Mouse (Mus musculus): ENCODE measurements around the gene Paqr7.

Paqr7 gene

DNA sequence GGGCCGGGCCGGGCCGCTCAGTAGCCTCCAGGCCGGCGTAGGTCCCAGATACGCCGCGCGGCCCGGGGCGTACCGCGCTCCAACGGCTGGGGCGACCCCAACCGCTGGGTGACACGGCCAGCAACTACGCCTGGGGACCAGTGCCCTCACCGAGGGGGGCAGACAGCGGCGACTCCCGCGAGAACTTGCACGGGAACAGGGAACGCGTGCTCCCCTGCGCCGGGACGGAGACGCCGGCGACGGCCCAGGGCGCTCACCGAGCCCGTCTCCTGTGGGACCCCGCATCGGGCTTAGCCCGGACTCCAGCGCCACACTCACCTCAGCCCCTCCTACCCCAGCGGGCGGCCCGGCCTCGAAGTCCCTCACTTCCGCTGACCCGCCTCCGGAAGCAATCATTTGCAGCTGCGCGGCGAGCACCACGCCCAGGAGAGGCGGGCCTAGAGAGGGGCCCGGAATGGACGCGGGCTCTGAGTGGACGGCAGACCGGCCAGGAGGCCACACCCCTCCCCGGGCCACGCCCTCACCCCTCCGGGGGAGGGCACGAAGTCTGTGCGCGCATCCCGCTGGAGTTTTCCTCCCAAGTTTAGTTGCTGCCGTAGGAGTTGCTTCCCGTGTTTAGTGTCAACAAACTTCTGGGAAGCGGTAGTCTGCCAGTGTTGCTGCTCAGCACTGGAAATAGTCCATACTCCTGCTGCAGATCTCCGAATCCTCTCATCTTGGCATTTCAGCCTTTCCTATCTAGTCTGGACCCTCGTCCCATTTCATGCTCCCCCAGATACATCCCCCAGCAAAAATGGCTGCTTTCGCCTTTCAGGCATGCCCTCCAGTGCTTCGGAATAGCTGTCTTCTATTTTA, 38.7 kb downstream of the Paqr7 start, which contains the start of gene Mtfr1l:
TSS of gene Mtfr1l (minus strand) at position 456 of the 855 bp plus-strand sequence.
- peak; percentile 96 for DNase-seq (ENCODE audit: low read depth, low spot score)

DNA sequence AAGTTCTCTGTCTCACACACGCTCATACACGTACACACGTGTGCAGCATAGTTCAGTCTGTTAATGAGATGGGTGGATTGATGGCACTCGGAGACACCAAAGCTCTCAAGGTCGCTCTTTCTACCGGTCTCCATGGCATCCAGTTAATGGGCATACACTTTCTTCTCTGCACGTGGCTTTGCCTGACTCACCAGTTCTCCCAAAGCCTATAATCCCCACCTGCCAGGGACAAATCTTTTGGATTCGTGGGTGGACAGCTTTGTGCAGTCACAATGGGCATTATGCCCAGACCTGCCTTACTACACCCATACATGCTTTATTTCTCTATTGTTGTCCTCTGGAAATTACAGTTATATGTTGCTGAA, 39.3 kb downstream of the Paqr7 start:
- no peak for DNase-seq (ENCODE audit: low read depth, low spot score)

DNA sequence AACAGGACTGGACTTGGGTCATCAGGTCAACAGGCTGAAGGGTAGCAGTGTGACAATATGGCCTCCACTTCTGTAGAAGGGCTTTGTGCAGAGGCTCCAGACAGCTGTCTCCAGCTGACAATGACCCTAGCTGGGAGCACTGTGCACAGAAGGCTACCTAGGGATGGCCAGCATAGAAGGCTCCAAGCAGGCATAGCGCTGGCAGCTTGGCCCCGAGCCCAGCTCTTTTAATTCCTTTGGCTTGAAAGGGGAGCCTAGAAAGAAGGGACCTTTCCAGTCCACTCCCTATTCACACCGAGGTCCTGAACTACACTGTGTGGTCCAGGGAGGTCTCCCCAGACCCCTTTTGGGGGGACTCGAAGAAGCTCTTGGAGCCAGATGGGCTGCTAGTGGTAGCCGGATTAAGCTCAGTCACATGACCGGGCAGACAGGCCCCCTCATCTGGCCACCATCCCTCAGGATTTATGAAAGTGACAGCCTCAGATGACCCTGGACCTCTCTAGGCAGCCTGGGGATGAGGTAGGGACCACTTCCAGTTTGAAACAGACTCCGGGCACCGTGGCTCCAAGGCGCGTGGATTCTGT, 42.6 kb downstream of the Paqr7 start:
- DNase-seq (ENCODE audit: low read depth, low spot score), result no peak

DNA sequence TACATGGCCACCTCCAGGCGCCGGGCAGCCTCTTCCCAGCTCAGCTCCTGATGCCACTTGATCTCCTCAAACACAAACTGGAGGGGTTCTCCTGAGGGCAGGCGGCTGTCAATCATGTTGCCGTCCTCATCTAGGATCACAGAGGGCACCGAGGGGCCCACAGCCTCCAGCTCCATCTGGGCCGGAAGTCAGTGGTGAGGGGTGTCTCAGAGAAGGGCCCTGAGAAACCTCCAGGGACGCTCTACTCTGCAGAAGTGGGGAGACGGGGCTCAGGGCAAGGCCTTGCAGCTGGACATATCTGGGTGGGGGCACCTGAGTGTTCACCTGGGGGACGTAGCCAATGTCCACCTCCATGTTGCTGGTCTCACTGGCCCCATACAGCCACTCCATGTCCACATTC, 46.2 kb downstream of the Paqr7 start:
- DNase-seq (ENCODE audit: low read depth, low spot score), result no peak

DNA sequence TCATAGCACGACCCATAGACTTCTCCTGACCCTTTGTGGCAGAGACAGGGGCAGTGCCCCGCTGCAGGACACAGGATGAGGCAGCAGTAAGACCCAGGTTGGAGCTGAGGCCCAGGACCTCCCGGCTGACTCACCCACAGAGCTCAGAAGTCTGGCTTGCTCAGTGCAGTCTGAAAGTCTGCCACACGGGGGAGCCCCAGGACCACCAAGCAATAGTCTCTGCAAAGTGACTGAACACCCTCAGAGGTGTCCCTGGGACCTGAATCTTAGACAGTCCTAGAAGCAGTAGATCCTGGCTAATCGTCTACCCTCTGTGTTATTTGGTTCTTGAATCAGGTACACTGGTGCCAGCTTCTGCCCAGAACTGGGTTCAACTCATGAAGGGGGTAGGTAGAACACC, 46.8 kb downstream of the Paqr7 start:
- peak; percentile 87 for DNase-seq (ENCODE audit: low read depth, low spot score)

DNA sequence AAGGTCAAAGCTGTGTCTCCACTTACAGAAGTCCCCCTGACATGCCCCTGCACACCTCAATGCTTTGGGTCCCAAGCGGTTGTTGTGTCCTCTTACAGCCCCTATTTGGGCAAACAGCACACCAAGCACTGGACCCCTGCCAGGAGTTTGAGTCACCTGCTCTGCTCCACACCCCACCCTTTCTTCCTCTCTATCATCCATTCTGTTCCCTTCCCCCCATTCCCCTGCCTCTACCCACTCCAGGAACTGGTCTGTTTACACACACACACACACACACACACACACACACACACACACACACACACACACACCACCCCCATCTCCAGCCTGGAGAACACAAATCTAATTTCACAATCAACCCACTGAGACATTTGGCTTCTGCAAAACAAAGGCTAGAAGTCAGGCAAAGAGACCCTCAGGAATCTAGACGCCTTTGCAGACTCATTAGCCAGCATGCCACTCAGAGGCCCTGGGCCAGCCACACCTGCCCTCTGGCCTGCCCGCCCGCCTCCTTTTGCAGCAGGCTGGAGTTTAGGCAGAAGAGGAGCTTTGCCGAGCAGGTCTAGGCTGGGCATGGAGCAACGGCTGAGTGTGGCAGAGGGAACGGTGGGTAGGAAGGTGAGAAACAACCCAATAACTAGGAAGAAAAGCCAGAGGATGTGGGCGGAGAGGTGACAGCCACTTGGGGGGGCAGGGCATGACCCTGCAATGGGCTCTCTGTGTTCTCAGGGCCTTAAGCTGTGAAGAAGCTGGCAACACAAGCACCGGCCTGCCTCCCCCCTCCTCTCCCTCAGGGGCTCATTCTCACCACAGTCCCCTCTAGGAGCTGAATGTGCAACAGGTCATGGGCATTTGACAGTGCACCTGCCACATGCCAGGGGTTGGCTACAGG, 50.6 kb downstream of the Paqr7 start:
- DNase-seq (ENCODE audit: low read depth, low spot score), result peak; percentile 33

DNA sequence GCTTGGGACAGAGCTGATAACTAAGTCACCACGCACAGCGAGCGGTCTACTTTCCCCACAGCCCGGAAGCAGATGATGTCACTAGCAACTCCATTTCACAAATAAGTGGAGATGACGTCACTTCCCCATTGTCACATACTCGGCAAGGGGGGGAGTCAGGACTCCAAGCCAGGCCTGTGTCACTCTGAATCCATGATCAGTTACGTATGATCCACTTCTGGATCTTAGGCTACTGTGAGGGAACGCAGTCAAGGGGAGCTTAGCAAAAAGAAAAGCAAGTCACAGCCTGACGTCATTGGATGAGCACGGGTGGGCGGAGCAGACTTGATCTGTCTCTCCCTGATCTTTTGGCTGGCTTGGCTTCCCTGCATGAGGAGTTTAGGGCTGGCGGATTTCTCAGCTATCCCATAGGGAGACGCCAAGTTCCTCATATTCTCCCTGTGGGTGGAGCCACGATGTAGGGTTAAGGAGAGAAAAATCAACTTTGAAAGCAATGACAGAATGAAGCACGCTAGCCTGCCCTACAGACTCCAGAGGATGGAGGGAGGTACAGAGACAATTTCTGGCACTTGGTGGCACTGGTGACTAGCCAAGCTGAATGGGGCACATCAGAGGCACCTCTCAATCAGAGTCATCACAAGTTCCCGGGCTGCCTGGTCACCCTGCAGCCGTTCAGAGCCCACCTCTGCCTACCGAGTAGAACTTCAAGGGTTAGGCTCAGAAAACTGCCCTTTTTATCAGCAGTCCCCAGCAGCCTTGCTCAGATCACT, 51.9 kb downstream of the Paqr7 start:
- peak; percentile 26 for DNase-seq (ENCODE audit: low read depth, low spot score)

DNA sequence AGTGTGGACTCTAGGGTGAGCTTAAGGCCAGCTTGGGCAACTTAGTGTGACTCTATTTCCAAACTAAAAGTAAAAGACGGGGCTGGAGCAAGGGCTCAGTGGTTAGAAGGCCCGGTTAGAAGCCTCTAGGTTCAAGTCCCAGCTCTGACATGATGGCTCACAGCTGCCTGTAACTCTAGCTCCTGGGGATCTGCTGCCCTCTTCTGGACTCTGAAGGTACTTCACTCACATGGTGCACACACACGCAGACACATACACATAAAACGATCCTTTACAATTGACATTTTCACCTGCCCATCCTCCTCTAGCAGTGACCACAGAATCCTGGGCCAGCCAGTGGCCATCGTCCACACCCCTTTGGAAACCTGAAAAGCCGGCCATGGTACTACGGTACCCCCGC, 53.4 kb downstream of the Paqr7 start:
- no peak for DNase-seq (ENCODE audit: low read depth, low spot score)

DNA sequence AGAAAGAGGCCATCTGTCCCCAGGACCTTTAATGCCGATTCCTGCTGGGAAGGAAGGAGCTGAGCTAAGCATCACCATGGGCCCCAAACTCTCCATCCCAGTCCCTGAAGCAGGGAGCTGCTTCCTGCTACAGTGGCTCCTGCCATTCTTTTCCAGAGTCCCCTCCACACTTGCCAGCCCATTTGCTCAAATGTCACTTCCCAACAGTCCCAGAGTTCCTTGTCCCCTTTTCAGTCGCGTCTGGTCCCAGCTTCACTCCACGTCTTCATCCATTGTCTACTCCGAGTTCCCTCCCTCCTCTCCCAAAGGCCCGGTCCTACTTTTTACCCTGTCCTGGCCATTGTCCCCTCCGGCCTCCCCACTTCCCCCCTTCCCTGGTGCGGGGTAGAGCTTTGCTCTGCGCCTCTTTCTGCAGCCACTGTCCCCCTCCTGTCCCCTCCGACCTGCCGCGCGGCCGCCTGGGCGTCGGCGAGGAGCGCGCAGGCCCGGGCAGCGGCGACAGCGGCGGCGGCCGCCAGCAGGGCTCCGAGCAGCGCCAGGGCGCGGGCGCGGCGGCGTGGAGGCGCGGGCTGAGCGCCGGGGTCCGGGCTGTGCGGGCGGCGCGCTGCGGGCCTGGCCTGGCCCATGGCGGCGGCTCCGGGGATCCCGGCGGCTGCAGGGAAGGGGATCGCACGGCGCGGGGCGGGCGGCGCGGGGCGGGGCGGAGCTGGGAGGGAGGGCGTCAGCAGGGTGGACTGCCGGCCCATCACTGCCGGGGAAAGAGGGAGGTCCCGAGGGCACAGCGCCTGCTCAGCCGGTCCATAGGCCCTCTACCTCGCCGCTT, 55.2 kb downstream of the Paqr7 start, which contains the start of gene Selenon:
TSS of gene Selenon (minus strand) at position 673 of the 823 bp plus-strand sequence.
- DNase-seq (ENCODE audit: low read depth, low spot score), result no peak

DNA sequence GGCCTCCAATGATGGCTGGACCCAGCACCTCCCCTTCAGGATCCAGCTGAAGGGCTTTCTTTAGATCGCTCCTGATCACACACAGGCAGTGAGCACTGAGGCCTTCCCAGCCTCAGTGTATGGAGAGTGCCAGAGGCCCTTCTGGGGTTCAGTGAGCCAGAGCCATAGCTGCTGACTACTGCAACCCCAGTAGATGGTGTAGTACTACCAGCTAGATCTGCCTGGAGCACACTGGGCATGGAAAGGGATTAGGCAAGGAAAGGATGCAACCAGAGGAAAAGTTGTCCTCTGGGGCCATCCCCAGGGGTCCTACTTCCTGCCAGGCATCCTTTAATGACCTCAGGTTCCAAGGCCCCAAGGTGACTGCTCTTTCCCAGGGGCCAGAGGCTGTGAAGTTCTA, 57.1 kb downstream of the Paqr7 start:
- no peak for DNase-seq (ENCODE audit: low read depth, low spot score)

DNA sequence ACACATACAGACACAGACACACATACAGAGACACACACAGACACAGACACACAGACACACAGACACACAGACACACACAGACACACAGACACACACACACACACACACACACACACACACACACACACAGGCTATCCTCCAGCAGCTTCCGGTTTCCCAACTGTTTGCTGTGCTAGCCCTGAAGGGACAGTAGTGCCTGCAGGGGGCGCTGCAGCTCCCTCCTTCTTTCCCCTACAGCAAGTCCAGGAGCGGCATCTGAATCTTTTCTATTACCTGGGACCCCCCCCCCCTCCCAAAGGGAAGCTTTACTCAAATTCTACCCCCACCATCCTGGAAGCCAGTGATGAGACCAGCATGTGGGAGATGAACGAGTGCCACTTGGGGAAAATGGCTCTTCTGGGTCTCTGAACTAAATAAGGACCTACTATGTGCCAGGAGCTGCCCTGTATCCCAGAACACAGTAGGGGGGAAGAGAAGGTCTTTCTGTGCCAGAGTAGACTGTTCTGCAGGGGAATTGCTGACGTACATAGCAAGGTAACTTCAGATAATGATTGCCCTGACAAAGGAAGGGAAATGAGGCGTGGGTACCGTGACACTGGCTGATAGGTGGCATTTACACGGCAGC, 59.6 kb downstream of the Paqr7 start:
- DNase-seq (ENCODE audit: low read depth, low spot score), result peak; percentile 44

DNA sequence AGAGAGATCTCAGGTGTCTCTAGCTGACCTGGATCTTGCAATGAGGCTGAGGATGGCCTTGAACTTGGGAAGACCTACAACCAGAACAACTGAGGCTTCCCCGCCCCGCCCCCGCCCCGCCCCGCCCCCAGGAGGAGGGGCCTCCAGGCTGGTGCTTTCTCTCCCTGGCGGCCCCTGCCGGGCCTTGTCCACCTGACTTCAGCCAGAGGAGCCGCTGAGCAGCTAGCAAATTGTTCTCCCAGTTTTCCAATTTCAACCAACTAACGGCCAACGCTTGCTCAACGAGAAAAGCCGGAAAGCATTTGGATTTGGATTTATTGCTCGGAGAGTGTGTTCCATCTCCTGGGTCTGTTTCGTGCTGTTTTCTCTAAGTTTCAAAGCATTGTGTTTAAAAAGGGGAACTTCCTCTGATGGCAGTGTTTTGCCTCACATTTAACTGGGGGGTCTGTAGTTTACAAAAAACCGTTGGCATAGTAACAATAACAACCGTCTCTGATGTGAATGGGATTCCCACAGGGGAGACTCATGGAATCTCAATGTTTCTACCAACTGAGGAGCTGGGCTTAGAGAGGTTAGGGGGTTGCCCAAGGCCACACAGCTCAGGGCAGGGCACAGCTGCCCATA, 61.2 kb downstream of the Paqr7 start:
- DNase-seq (ENCODE audit: low read depth, low spot score), result no peak

DNA sequence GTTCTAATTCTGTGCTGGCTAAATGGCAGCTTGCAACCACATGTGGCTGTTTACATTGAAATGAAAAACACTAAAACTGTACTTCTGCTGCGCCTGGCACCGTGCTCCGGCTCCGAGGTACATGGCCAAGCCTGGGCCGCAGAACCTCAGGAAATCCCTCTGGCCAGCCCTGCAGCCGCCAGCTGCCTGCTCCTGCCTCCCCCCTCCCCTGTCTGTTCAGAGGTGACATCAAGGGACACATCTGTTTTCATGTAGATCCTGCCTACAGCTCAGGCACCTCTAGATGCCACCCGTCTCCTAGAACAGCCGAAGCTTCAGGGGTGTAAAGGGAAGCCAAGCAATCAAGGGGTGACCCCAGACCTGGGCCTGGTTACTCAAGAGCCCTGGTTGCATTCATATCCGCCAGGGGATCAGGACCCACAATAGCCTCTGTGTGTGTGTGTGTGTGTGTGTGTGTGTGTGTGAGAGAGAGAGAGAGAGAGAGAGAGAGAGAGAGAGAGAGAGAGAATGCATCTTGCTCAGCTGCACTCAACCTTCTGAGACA, 62.1 kb downstream of the Paqr7 start:
- no peak for DNase-seq (ENCODE audit: low read depth, low spot score)

DNA sequence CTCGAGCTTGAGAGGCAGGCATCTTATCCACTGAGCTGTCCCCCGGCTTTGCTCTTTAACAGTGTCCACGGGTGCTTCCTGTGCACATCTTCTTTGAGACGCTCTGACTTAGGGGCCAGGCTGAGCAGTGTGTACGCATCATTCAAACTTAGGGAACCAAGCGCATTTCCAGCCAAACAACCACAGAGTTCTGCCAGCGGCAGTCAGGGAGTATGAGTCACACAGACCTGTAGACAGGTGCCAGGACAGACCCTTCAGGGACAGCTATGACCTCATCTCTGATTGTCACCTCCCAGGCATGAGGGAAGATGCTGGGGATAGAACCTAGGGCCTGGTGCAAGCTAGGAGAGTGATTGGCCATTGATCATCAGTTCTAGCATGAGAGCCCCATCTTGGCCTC, 62.7 kb downstream of the Paqr7 start:
- DNase-seq (ENCODE audit: low read depth, low spot score), result no peak
